Mouse (Mus musculus) thymus, postnatal 25 days (tissue): ENCODE measurements at regions not wholly inside any gene's neighbourhood (a gene's known extent, or its start where the extent isn't known, plus 50 kb on each side); places are given as distances from the start of the nearest gene placed in this dataset.

ENCODE experiments used
- DNase-seq: peaks from one replicate; pipeline ENCODE4 v3.0.0; 2022

GRCm38 (mm10) chr1:35331602-35332339 lies 482.0 kb downstream of the Plekhb2 start:
- no peak for DNase-seq

- DNase-seq, result no peak
Measured at GRCm38 (mm10) chr1:35332340-35332684, 482.5 kb downstream of the Plekhb2 start.

DNA sequence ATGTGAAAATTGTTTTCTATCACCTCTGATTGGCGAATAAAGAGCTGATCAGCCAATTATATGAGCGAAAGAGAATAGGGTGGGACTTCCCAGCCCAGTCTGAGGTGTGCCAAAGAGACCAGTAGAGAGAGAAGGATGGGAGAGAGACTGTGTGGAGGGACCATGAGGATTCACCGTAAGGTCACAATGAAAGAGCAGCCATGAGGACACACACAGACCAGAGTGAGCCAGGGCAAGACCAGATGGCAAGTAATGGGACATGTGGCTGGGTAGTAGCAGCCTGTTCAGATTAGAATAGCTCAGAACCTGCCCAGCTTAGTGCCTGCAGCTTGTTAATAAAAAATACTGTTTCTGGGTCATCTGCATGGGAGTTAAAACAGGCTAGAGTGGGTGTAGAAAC lies 487.9 kb downstream of the Plekhb2 start:
- DNase-seq, result no peak

DNA sequence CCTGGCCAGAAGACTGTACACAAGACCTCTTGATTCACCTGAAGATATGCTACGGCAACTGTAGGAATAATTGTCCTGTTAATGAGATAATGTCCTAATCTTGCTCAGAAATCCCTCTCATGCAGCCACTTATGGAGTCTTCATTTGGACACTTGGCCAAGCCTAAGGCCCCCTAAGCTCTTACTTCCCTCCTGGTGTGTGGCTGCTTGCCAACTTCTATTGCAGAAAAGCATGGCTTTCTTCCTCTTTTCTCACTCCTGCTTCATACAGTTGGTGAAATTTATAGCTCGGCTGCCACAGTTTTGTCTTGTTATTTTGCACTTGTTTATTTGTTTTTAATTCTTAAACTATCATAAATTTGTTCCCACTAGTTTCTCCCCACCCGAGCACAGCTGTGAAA lies 488.4 kb downstream of the Plekhb2 start:
- DNase-seq, result no peak

GRCm38 (mm10) chr1:35344539-35344938 lies 494.8 kb downstream of the Plekhb2 start:
- no peak for DNase-seq

GRCm38 (mm10) chr1:35348294-35348693 lies 498.5 kb downstream of the Plekhb2 start:
- no peak for DNase-seq

DNA sequence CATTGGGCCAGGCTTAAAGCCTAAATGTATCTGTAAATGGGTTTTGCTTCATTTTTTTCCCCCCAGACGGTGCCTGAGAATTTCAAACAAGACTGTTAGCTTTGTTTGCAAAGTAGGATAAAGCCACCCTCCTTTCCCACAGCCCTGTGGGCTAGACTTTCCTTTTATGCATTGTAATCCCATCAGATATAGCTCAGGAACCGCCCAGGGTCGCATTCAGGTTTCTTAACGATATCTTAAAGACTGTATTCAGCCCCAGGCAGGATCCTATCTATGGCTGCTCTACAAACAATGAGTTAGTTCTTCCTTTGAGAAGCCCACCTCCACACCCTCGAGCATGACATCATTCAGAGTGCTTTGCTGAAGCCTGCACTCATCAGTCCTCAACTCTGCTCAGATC lies 509.2 kb downstream of the Plekhb2 start:
- DNase-seq, result no peak

GRCm38 (mm10) chr1:35361465-35361864 lies 511.7 kb downstream of the Plekhb2 start:
- DNase-seq, result no peak

GRCm38 (mm10) chr1:35362836-35363235 lies 513.1 kb downstream of the Plekhb2 start:
- DNase-seq, result no peak

DNA sequence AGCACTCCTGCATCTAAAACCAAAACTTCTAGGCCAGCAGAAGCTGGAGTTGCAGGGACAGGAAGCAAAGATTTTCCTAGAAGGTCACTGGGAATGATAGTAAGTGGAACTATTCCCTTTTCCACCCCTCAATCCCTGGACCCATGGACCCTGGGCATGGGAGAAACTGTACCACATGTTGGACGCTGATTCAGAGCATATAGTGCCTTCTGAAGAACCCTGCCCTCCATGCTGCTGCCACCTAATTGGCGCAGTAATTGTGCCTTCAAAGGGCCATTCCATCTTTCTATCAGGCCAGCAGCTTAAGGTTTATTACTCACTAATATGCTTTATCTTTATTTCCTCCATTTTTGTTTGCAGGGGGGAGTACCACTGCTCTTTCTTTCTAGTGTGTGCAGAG lies 516.8 kb downstream of the Plekhb2 start:
- DNase-seq, result no peak

- no peak for DNase-seq
Measured at GRCm38 (mm10) chr1:35372751-35373150, 523.0 kb downstream of the Plekhb2 start.

GRCm38 (mm10) chr1:35380633-35381385 lies 531.0 kb downstream of the Plekhb2 start:
- no peak for DNase-seq

GRCm38 (mm10) chr1:35385430-35385829 lies 535.7 kb downstream of the Plekhb2 start:
- DNase-seq, result peak; percentile 62

DNA sequence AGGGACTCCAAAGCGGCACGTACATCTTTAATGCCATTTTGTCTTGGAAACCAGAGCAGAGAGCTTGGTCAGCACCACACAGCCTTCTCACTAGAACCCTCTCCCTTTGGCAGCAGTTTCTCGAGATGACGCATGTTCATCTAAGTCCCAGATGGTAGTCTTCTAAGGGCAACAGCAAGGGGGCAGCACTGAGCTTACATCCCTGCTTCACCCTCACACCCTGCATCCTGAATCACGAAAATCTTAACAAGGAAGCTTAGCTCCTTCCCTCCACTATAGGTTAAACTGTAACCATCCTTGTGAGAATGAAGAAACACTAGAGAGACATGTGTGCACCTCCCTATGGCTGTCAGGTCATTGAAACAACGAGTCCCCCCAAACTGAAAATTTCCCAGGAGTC lies 538.4 kb downstream of the Plekhb2 start:
- DNase-seq, result peak; percentile 39

DNA sequence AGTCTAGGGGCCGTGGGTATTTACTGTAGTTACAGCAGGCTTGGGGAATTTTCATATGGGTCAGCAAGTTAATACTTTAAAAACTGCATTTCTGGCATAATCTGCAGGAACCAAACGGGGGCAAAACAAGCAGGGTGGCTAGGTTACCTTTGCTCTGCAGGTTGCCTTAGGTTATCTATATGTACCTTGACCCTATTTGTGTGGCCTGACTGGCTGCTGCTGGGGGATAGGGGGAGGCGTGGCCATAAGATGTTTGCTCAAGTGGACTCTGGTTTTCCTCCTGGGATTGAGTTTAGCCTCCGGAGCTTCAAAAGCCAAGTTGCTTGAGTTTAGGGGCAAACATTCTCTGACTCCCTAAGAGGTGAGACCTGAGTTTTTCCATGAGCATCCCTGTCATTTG lies 540.6 kb downstream of the Plekhb2 start:
- no peak for DNase-seq

- no peak for DNase-seq
Measured at GRCm38 (mm10) chr1:35390858-35391586, 541.2 kb downstream of the Plekhb2 start.

DNA sequence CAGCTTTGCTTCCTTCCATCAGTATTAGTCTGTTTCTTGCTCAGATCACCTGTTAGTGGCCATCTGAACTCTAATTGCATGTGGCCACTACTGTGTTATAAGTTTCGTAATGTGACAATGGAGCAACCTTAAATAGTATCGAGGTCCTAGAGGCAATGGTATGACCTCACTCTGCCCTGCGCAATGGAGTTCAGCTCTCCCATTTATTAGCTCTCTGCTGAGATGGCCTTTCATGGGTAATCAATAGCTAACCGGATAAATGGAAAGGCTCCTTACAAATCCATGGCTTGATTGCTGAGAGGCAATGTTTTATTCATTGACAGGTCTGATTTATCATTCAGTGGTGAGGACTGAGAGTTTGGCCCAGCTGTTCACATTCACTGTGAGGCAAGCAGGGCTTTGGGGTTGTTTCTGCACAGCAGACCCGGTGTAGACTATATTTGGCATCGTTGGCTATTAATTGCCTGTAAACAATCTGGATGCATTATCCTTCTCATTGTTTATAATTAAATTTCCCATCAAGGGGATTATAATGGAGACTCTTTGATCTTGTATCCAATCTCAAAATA lies 543.9 kb downstream of the Plekhb2 start:
- no peak for DNase-seq

GRCm38 (mm10) chr1:35400674-35401359 lies 551.0 kb downstream of the Plekhb2 start:
- no peak for DNase-seq

- no peak for DNase-seq
Measured at GRCm38 (mm10) chr1:35402995-35403394, 553.2 kb downstream of the Plekhb2 start.

- DNase-seq, result no peak
Measured at GRCm38 (mm10) chr1:35405418-35405817, 555.6 kb downstream of the Plekhb2 start.

DNA sequence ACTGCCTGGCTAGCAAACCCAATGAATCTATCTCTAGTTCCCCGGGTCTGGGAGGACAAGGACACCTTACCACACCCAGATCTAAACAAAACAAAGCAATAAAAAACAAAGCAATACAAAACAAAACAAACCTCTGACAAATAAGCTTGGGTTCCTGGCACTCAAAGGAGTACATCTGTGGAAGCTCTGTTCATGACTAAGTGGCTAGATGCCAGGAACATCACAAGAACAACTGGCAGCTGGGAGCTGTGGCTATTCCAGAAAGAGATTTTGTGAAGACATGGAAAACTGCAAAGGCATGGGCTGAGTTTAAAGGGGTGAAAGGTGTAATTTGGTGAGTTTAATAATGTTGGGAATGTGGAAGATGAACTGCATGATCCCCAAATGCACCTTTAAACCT lies 565.9 kb downstream of the Plekhb2 start:
- no peak for DNase-seq

- no peak for DNase-seq
Measured at GRCm38 (mm10) chr1:35428126-35428840, 578.5 kb downstream of the Plekhb2 start.
